Mouse (Mus musculus) neural tube, embryonic 14.5 days (tissue): Measurements from ENCODE around the gene Gsk3b. TPM values are rescaled to one million over a fixed set of nuclear protein-coding genes. Genes with fewer than 3 reads are reported as not detected.

Source experiments
- ATAC-seq: fragments of 200-750 bp; cut with Nextera tagmentation; 2 replicates; pipeline ENCODE4 v1.8.0; 2017; ENCODE audit warnings: low read depth, mild to moderate bottlenecking, moderate TSS enrichment, moderate library complexity
- H3K27ac ChIP-seq: fragments of 300-500 bp; sonication (generic); 2 replicates; pipeline ENCODE4 v1.5.1; 2014; ENCODE audit warnings: low read depth, mild to moderate bottlenecking, control low read depth, low read length, moderate library complexity, mixed read lengths
- H3K27me3 ChIP-seq: fragments of 300-500 bp; sonication (generic); 2 replicates; pipeline ENCODE4 v1.6.1; 2014; ENCODE audit warnings: low read length; ENCODE audit not compliant: control insufficient read depth, insufficient read depth
- H3K36me3 ChIP-seq: fragments of 300-500 bp; sonication (generic); 2 replicates; pipeline ENCODE4 v1.6.1; 2014; ENCODE audit warnings: low read length, mixed read lengths; ENCODE audit not compliant: control insufficient read depth, insufficient read depth
- H3K4me1 ChIP-seq: fragments of 300-500 bp; sonication (generic); 2 replicates; pipeline ENCODE4 v1.6.1; 2014; ENCODE audit warnings: low read length; ENCODE audit not compliant: control insufficient read depth, insufficient read depth
- H3K4me2 ChIP-seq: fragments of 300-500 bp; sonication (generic); 2 replicates; pipeline ENCODE4 v1.6.1; 2014; ENCODE audit warnings: mild to moderate bottlenecking, low read depth, low read length, control low read depth
- H3K4me3 ChIP-seq: fragments of 300-500 bp; sonication (generic); 2 replicates; pipeline ENCODE4 v1.5.1; 2014; ENCODE audit warnings: low read depth, low read length, control low read depth, mixed read lengths
- H3K9ac ChIP-seq: fragments of 300-500 bp; sonication (generic); replicated peaks from 2 replicates; pipeline ENCODE4 v1.6.1; 2014; ENCODE audit warnings: low read depth, mild to moderate bottlenecking, control low read depth, low read length, mixed read lengths
- H3K9me3 ChIP-seq: fragments of 300-500 bp; sonication (generic); 2 replicates; pipeline ENCODE4 v1.6.1; 2016; ENCODE audit warnings: low read length; ENCODE audit not compliant: control insufficient read depth
- WGBS: fragments of 180-500 bp; shearing (Covaris S2); extraction: QIAGEN DNeasy Blood & Tissue Kit; methylation state at CpG from one replicate; pipeline ENCODE4 v1.1.7; 2014; 5-methylcytosine and 5-hydroxymethylcytosine counted together
- polyA plus RNA-seq: library from polyadenylated mRNA; unstranded; fragments of >200 nt; fragmentation: Nextera tagmentation; extraction: Ambion mirVana; gene quantifications from 2 replicates; pipeline ENCODE4 v1.2.1, GENCODE M21; 2014

Gene Gsk3b
- polyA plus RNA-seq, 1 experiment from 2014 or later = 209 TPM

DNA sequence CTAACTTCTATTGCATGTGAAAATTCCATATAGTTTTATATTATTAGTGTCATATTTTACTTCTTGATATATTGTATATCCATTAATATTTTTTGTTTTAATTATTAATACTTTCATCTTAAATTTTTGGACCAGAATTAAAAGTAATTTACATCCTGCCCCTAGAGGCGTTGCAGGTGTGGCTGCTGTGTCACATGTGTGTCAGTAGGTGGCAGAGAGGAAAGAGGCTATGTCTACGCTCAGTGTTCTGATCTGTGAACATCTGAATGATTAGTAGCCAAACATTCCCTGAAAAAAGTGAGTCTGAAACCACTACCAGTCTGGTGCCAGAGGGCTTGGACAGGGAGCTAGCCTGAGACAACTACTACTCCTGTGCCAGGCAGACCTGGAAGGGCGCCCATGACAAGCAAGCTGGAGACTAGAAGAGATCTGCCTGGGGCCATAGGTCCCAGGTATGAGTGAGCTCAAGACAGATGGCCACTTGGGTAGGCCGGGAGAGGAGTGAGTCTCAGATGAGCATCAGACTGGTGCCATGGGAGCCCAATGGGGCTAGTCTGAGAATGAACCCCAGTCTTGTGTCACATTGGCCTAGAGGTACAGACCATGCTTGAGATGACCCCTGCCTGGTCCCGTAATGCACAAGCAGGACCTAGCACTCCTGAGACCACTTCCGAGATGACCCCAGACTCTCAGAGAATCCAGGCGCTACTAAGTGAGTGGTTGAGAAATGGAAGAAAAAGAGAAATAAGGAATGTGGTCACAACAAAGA is 69.2 kb downstream of the Gsk3b start:
- Histone ChIP-seq H3K9ac (no peak overlapping the region), H3K4me3 (no peak overlapping the region), H3K4me1 (no peaks in the 10 kb centered on the region; the same call in 1 of the 2 replicates), H3K9me3 (no peaks in the 10 kb centered on the region), H3K36me3 (no peaks in the 10 kb centered on the region), H3K27ac (no peak overlapping the region), H3K4me2 (no peak overlapping the region), H3K27me3 (no peaks in the 10 kb centered on the region)
- 0 out of 2 replicates have a peak, but pooled peaks have one; percentile 45 for ATAC-seq
- 95% methylated on average over 7 of the region's 7 CpGs for WGBS

DNA sequence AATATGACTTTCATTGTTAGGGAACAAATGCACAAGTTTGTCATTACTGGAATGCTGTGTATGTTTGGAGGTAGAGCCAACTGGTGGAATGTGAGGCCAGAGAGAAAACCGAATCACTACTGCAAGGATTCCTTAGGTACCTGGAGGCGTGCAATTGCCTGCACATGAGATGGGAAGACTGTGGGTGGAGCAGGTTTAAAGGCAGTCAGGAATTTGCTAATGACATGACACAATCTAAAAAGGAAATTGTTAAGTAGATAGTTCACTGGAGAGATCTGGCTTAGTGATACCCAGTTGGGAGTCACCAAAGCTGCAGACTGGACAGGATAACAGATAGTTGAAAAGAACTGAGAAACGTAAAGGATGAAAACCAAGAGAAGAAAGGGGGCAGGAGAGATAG is 73.2 kb downstream of the Gsk3b start:
- Histone ChIP-seq H3K9me3 (no peaks in the 10 kb centered on the region), H3K4me2 (no peak overlapping the region), H3K9ac (no peak overlapping the region), H3K4me1 (no peaks in the 10 kb centered on the region; the same call in 1 of the 2 replicates), H3K36me3 (no peaks in the 10 kb centered on the region), H3K4me3 (no peak overlapping the region), H3K27ac (no peak overlapping the region), H3K27me3 (no peaks in the 10 kb centered on the region)
- 89% methylated on average over 3 of the region's 3 CpGs for WGBS
- ATAC-seq = no peak

DNA sequence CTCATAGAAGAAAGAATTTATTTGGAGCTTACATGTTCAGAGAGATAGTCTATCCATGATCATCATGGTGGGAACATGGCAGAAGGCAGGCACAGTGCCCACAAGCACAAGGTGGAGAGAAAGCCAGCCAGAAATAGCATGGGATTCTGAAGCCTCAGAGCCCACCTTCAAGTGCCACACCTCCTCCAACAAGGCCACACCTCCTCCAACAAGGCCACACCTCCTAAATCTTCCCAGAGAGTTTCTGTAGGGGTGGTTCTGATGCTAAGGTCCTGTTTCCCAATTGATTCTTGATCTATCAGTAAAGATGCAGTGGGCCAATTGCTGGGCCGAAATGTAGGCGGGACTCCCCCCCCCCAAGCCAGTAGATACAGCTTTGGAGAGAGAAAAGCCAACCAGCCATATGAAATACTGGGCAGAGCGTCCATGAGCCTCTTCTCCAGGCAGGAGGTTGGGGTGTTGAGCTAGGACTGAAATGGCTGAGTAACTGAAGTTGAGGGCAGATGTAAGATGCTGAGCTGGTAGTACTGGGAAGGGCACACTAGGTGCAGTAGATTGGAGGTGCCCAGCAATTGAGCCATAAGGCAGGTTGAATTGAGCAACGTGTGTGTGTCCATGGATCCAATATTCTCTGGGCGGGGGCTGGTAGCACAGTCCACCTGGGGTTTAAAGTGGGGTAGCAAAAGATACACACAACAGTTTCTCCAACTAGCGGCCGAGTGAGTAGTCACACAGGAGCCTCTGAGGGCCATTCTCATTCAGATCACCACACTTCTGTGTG is 76.2 kb downstream of the Gsk3b start:
- Histone ChIP-seq H3K27ac (no peak overlapping the region), H3K4me1 (no peaks in the 10 kb centered on the region), H3K36me3 (no peaks in the 10 kb centered on the region), H3K27me3 (no peaks in the 10 kb centered on the region), H3K4me2 (no peak overlapping the region), H3K9me3 (no peaks in the 10 kb centered on the region), H3K9ac (no peak overlapping the region), H3K4me3 (no peak overlapping the region)
- 94% methylated on average over 7 of the region's 7 CpGs for WGBS
- no peak; the same call in 1 of the 2 replicates for ATAC-seq

DNA sequence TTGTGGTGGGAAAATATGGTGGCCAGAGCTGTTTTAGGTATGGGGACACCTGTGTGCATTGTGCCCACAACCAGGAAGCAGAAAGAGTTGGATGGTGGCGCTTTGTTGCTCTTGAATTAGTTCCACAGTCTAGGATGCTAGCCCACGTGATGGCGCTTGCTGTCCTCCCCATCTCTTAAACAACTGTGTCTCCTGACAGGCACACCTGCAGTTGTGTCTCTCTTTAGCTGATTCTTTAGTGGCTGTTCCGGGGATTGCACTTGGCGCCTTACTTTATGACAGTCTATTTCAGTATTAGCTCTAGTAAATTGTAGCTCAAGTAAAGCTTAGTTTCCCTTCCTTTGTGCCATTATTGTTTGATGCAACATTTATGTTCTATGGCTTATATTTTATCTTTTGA is 80.2 kb downstream of the Gsk3b start:
- no peaks in the 10 kb centered on the region for H3K27me3 ChIP-seq
- no peak overlapping the region for H3K9ac ChIP-seq
- H3K27ac ChIP-seq = no peak overlapping the region
- no peaks in the 10 kb centered on the region for H3K9me3 ChIP-seq
- 89% methylated on average over 5 of the region's 5 CpGs for WGBS
- H3K4me3 ChIP-seq = no peak overlapping the region
- H3K4me2 ChIP-seq = no peak overlapping the region
- ATAC-seq = no peak
- 0 out of 2 replicates have a peak, but pooled peaks cover 8% of the 10 kb centered on the region for H3K36me3 ChIP-seq
- no peaks in the 10 kb centered on the region; the same call in 1 of the 2 replicates for H3K4me1 ChIP-seq

DNA sequence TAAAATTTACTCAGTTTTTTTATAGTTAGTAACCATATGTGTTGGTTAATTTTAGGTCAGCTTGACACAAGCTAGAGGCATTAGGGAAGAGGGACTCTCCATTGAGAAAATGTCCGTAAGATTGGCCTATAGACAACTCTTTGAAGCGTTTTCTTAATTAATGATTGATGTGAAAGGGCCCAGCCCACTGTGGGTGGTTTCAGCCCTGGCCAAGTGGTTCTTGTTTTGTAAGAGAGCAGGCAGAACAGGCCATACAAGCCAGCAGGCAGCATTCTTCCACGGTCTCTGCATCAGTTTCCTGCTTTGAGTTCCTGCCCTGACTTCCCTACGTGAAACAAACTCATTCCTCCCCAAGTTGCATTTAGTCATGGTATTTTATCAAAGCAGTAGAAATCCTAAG is 90.3 kb downstream of the Gsk3b start:
- WGBS = 81% methylated on average over 4 of the region's 4 CpGs
- Histone ChIP-seq H3K4me2 (no peak overlapping the region), H3K4me1 (no peaks in the 10 kb centered on the region), H3K9me3 (no peaks in the 10 kb centered on the region), H3K36me3 (no peaks in the 10 kb centered on the region), H3K4me3 (no peak overlapping the region), H3K9ac (no peak overlapping the region), H3K27me3 (no peaks in the 10 kb centered on the region), H3K27ac (no peak overlapping the region)
- no peak for ATAC-seq

DNA sequence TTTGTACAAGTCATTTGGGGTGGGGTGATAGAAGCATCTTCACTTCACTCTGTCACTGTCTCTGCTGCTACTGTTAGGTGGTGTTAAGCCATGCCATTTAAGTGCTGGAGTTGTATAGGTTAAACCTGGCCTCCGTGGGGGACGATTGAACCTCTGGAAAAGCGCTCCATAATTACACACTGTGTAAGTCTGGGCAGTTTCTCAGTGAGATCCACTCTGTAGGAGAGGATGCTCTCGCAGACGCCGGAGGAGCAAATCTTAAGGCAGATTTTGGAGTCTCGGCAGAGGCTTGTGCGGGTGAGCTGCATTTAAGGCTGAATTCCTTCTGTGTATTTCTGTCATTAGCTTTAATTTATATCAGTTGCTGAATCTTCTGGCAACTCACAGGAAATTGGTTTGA is 92.6 kb downstream of the Gsk3b start:
- Histone ChIP-seq H3K27ac (no peak overlapping the region), H3K9ac (no peak overlapping the region), H3K4me2 (no peak overlapping the region), H3K36me3 (0 out of 2 replicates have a peak, but pooled peaks cover 5% of the 10 kb centered on the region), H3K9me3 (no peaks in the 10 kb centered on the region), H3K4me3 (no peak overlapping the region), H3K4me1 (no peaks in the 10 kb centered on the region), H3K27me3 (no peaks in the 10 kb centered on the region)
- WGBS = 76% methylated on average over 8 of the region's 8 CpGs
- ATAC-seq = 0 out of 2 replicates have a peak, but pooled peaks have one; percentile 38

DNA sequence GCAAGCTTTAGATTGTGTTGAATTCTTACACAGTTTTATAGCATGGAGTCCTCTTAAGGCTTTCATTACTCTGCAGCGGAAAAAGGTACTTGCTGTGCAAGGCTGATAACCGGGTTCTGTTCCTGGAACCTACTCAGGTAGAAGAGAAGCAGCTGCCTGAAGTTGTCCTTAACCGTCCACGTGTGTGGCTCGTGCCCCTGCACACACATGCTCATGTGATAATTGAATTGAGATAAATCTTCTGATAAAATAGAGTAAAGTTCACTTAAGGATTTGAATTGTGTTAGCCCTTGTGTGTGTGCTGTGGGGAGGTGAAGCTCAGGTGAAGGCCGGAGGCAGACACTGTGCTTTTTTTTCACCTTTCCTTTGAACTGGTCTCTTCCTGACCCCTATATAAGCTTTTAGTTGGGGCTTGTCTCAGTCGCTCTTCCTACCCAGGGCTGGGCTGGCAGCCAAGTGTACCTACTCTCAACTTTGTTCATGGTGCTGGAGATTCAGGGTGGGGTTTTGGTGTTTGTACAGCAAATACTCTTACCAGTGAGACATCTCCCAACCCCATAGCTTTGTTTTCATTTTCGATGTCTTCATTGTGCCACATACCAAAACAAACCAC is 96.0 kb downstream of the Gsk3b start:
- Histone ChIP-seq H3K4me1 (no peaks in the 10 kb centered on the region), H3K9ac (no peak overlapping the region), H3K36me3 (0 out of 2 replicates have a peak, but pooled peaks cover 14% of the 10 kb centered on the region), H3K9me3 (no peaks in the 10 kb centered on the region), H3K27ac (no peak overlapping the region), H3K4me2 (no peak overlapping the region), H3K27me3 (no peaks in the 10 kb centered on the region), H3K4me3 (no peak overlapping the region)
- 88% methylated on average over 8 of the region's 8 CpGs for WGBS
- no peak for ATAC-seq

DNA sequence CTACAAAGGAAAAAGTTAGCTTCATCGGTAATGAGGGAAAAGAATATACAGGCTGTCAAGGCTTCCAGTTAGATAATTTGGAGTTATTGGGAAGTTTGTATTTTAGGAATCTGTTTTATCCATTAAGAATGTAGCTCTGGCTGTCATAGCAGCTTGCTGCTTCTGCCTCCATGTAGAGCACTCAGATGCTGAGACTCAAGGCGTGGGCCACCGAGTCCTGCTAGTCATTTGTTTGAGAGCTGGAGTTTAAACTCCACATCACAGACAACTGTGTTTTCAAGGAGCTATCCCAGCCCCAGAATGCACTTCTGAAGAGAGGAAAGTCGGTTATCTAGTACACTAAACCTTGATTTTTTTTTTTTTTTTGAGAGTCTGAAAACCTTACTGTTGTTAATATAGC is 101.2 kb downstream of the Gsk3b start:
- Histone ChIP-seq H3K9ac (no peak overlapping the region), H3K27ac (no peak overlapping the region), H3K9me3 (no peaks in the 10 kb centered on the region), H3K36me3 (peaks cover 23% of the 10 kb centered on the region), H3K27me3 (no peaks in the 10 kb centered on the region), H3K4me1 (no peaks in the 10 kb centered on the region), H3K4me3 (no peak overlapping the region), H3K4me2 (no peak overlapping the region)
- 96% methylated on average over 4 of the region's 4 CpGs for WGBS
- ATAC-seq = no peak

DNA sequence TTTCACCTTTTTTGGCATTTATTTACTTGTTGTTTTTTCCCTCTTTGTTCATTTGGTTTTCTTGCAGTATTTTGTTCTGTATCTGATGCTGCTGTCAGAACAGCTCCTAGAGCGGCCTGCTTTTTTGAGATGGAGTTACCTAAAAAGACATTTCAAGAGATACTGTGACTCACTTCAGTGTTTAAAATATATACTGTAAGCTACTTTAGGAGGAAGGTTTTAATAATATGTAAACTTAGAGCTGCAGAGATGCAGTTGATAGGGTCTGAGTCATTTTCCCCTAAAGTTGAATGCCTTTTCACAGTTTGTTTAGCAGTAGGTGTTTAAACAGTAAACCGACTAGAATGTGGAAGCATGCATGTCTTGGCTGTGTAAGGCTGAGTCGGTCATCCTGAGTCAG is 101.7 kb downstream of the Gsk3b start:
- no peak overlapping the region for H3K9ac ChIP-seq
- no peak overlapping the region for H3K4me3 ChIP-seq
- H3K4me1 ChIP-seq = no peaks in the 10 kb centered on the region
- no peaks in the 10 kb centered on the region for H3K27me3 ChIP-seq
- ATAC-seq = no peak
- H3K9me3 ChIP-seq = no peaks in the 10 kb centered on the region
- no peak overlapping the region for H3K27ac ChIP-seq
- WGBS = 89% methylated on average over 3 of the region's 3 CpGs
- peaks cover 23% of the 10 kb centered on the region for H3K36me3 ChIP-seq
- no peak overlapping the region for H3K4me2 ChIP-seq
